Mouse (Mus musculus) midbrain, embryonic 12.5 days (tissue): ENCODE data around the gene 3110009E18Rik. TPM values are rescaled to one million over a fixed set of nuclear protein-coding genes. Genes with fewer than 3 reads are reported as not detected.

Experiments used
- polyA plus RNA-seq: library from polyadenylated mRNA; unstranded; fragments of >200 nt; fragmentation: Nextera tagmentation; extraction: Ambion mirVana; gene quantifications from 2 replicates; pipeline ENCODE4 v1.2.1, GENCODE M21; 2016

Gene 3110009E18Rik
- polyA plus RNA-seq, 1 experiment from 2014 or later: 24.5 TPM

Other genes with a start within 250 kb of the 3110009E18Rik start
- gene Tmem177, start 208.0 kb upstream of the 3110009E18Rik start, polyA plus RNA-seq: 9.3 and 11.3 TPM in 2 replicates
- gene Cfap221, start 124.0 kb upstream of the 3110009E18Rik start, polyA plus RNA-seq: 0.10 and 0.18 TPM in 2 replicates
- gene Sctr, start 114.3 kb upstream of the 3110009E18Rik start, polyA plus RNA-seq: 0.73 and 0.87 TPM in 2 replicates
- 7.6 and 8.9 TPM in 2 replicates for gene Tmem37, start 47.1 kb upstream of the 3110009E18Rik start, polyA plus RNA-seq
- gene Dbi, start 109 bp upstream of the 3110009E18Rik start, polyA plus RNA-seq: 590 and 616 TPM in 2 replicates
- 2.6 and 4.0 TPM in 2 replicates for gene Steap3, start 151.5 kb downstream of the 3110009E18Rik start, polyA plus RNA-seq
- gene C1ql2, start 219.4 kb downstream of the 3110009E18Rik start, polyA plus RNA-seq: 2.8 and 3.4 TPM in 2 replicates